Mouse (Mus musculus) cortical plate, adult 2 months (tissue): ENCODE measurements at regions not wholly inside any gene's neighbourhood (a gene's known extent, or its start where the extent isn't known, plus 50 kb on each side); places are given as distances from the start of the nearest gene placed in this dataset.

Experiments used
- CTCF ChIP-seq: fragments of 200-500 bp; IDR thresholded peaks from 2 replicates; pipeline ENCODE4 v1.5.1; 2011; ENCODE audit warnings: mild to moderate bottlenecking, control low read depth, low read length; ENCODE audit not compliant: insufficient read depth; ENCODE audit errors: extremely low read depth
- POLR2A ChIP-seq: fragments of 200-500 bp; IDR thresholded peaks from 2 replicates; pipeline ENCODE4 v1.6.1; 2011; ENCODE audit warnings: mild to moderate bottlenecking, low read length, control low read depth; ENCODE audit not compliant: insufficient read depth; ENCODE audit errors: extremely low read depth

DNA sequence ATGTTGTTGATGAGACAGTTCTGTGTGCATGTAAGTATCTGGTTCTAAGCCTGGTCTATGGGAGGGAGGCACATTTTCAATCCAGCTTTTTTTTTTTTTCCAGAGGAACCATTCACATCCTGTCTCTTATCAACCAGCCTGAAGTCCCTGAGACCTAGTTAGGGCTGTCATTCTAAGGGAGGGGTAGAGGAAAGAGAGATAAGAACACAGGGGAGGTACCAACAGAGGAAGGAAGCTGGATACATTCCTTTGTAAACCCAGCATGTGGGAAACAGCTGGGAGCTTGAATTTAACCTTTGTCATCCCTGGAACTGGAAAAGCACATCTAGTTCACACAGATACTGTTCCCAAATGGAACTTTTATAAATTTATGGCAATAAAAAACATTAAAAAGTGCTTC is 351.0 kb upstream of the Adamts5 start:
- TF ChIP-seq CTCF (no peak), POLR2A (no peak)
